Mouse (Mus musculus) lung, embryonic 14.5 days (tissue): ENCODE results near the gene Adamtsl2. TPM values are rescaled to one million over a fixed set of nuclear protein-coding genes. Genes with fewer than 3 reads are reported as not detected.
A peak's percentile ranks its signal among the peaks of the same experiment; 100 is the strongest.

Experiments used
- ATAC-seq: fragments of 200-750 bp; cut with Nextera tagmentation; 2 replicates; pipeline ENCODE4 v1.8.0; 2017; ENCODE audit warnings: mild to moderate bottlenecking, moderate TSS enrichment, moderate library complexity; ENCODE audit not compliant: insufficient read depth
- DNase-seq: peaks from one replicate; pipeline ENCODE4 v3.0.0-alpha.2; 2015
- H3K27ac ChIP-seq: fragments of 300-500 bp; sonication (generic); 2 replicates; pipeline ENCODE4 v1.5.1; 2014; ENCODE audit warnings: low read depth, mild to moderate bottlenecking, moderate library complexity
- H3K27me3 ChIP-seq: fragments of 300-500 bp; sonication (generic); 2 replicates; pipeline ENCODE4 v1.6.1; 2014; ENCODE audit warnings: low read length, control low read depth; ENCODE audit not compliant: insufficient read depth
- H3K36me3 ChIP-seq: fragments of 300-500 bp; sonication (generic); 2 replicates; pipeline ENCODE4 v1.6.1; 2014; ENCODE audit warnings: control low read depth; ENCODE audit not compliant: insufficient read depth
- H3K4me1 ChIP-seq: fragments of 300-500 bp; sonication (generic); 2 replicates; pipeline ENCODE4 v1.6.1; 2014; ENCODE audit warnings: antibody characterized with exemption, control low read depth; ENCODE audit not compliant: insufficient read depth
- H3K4me2 ChIP-seq: fragments of 300-500 bp; sonication (generic); 2 replicates; pipeline ENCODE4 v1.6.1; 2014; ENCODE audit warnings: mild to moderate bottlenecking
- H3K4me3 ChIP-seq: fragments of 300-500 bp; sonication (generic); 2 replicates; pipeline ENCODE4 v1.5.1; 2014; ENCODE audit warnings: low read depth, low read length
- H3K9ac ChIP-seq: fragments of 300-500 bp; sonication (generic); 2 replicates; pipeline ENCODE4 v1.6.1; 2014
- H3K9me3 ChIP-seq: fragments of 300-500 bp; sonication (generic); 2 replicates; pipeline ENCODE4 v1.6.1; 2016; ENCODE audit warnings: low read depth, low read length, control low read depth
- CTCF ChIP-seq: IDR thresholded peaks from 2 replicates; pipeline ENCODE4 v1.5.1; 2016; ENCODE audit warnings: antibody characterized with exemption, low read depth
- WGBS: fragments of 180-500 bp; shearing (Covaris S2); extraction: QIAGEN DNeasy Blood & Tissue Kit; methylation state at CpG from one replicate; pipeline ENCODE4 v1.1.7; 2014; 5-methylcytosine and 5-hydroxymethylcytosine counted together
- polyA plus RNA-seq: library from polyadenylated mRNA; unstranded; fragments of >200 nt; fragmentation: Nextera tagmentation; extraction: Ambion mirVana; gene quantifications from 2 replicates; pipeline ENCODE4 v1.2.1, GENCODE M21; 2014

Gene Adamtsl2
- polyA plus RNA-seq, 1 experiment from 2014 or later = 21.0 TPM

DNA sequence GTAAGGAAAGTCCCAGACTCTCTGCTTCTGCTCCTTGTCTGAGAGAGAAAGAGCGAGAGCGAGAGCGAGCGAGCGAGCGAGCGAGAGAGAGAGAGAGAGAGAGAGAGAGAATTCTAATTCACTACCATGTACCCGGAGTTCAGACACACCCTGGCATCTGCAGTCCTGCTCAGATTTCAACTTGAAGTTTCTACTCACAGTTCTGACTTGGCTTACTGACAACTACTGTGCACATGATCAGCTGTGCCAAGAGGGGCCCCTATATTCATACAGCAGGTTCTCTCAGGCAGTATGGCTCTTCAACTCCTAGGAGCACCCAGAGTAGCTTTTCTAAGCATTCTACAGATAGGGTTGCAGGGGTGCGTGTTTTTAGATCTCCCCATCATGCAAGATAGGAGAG is 20.0 kb upstream of the Adamtsl2 start:
- no peaks in the 10 kb centered on the region for H3K27me3 ChIP-seq
- TF ChIP-seq CTCF = no peak
- no peaks in the 10 kb centered on the region for H3K9me3 ChIP-seq
- no peak overlapping the region for H3K4me3 ChIP-seq
- H3K36me3 ChIP-seq = no peaks in the 10 kb centered on the region
- WGBS = 79% methylated on average over 9 of the region's 9 CpGs
- H3K4me1 ChIP-seq = no peaks in the 10 kb centered on the region
- no peak overlapping the region for H3K27ac ChIP-seq
- peak; percentile 50 for DNase-seq
- no peak for ATAC-seq
- no peak overlapping the region for H3K4me2 ChIP-seq
- no peak overlapping the region for H3K9ac ChIP-seq

- no peaks in the 10 kb centered on the region for H3K27me3 ChIP-seq
- no peak for TF ChIP-seq CTCF
- DNase-seq = no peak
- ATAC-seq = no peak
- no peak overlapping the region for H3K9ac ChIP-seq
- H3K9me3 ChIP-seq = no peaks in the 10 kb centered on the region
- no peak overlapping the region for H3K4me2 ChIP-seq
- H3K4me1 ChIP-seq = peaks cover 4% of the 10 kb centered on the region; the same call in 1 of the 2 replicates
- H3K4me3 ChIP-seq = no peak overlapping the region
- WGBS = 86% methylated on average over 2 of the region's 2 CpGs
- no peak overlapping the region for H3K27ac ChIP-seq
- H3K36me3 ChIP-seq = no peaks in the 10 kb centered on the region
These were observed 12.1 kb upstream of the Adamtsl2 start for GRCm38 (mm10) chr2:27067124-27067523.

DNA sequence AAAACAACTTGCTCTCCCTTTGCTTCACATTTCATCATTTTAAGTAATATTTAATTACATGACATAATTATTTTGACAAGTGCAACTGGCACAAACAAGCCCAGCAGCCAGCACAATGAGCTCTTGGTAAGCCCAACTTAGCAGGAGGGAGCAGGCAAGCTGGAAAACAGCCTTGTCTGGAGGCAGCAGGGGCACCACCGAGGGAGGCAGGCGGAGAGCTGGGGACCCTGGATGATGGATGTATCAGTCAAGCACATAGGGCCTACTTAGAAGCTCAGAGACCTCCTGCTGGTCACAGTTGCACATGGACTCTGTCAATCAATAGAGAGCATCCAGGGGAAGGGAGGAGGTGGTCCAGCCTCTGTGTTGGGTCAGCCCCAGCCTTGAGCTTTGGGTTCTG is 11.2 kb upstream of the Adamtsl2 start:
- peaks cover 4% of the 10 kb centered on the region; the same call in 1 of the 2 replicates for H3K4me1 ChIP-seq
- ATAC-seq = no peak
- DNase-seq = no peak
- no peak for TF ChIP-seq CTCF
- no peaks in the 10 kb centered on the region for H3K9me3 ChIP-seq
- H3K27me3 ChIP-seq = no peaks in the 10 kb centered on the region
- H3K4me2 ChIP-seq = no peak overlapping the region
- no peak overlapping the region for H3K27ac ChIP-seq
- 33% methylated on average over 2 of the region's 2 CpGs for WGBS
- no peaks in the 10 kb centered on the region for H3K36me3 ChIP-seq
- no peak overlapping the region for H3K4me3 ChIP-seq
- H3K9ac ChIP-seq = no peak overlapping the region

- WGBS = 51% methylated on average over 3 of the region's 3 CpGs
- H3K4me2 ChIP-seq = no peak overlapping the region
- no peak overlapping the region for H3K4me3 ChIP-seq
- no peak for DNase-seq
- H3K36me3 ChIP-seq = no peaks in the 10 kb centered on the region
- H3K27ac ChIP-seq = no peak overlapping the region
- no peak overlapping the region for H3K9ac ChIP-seq
- no peak for TF ChIP-seq CTCF
- ATAC-seq = no peak
- H3K27me3 ChIP-seq = no peaks in the 10 kb centered on the region
- no peaks in the 10 kb centered on the region for H3K9me3 ChIP-seq
- peaks cover 4% of the 10 kb centered on the region; the same call in 1 of the 2 replicates for H3K4me1 ChIP-seq
These were observed 9.5 kb upstream of the Adamtsl2 start for GRCm38 (mm10) chr2:27069646-27070045.

GRCm38 (mm10) chr2:27070247-27070813 is 8.8 kb upstream of the Adamtsl2 start:
- Histone ChIP-seq H3K36me3 (no peaks in the 10 kb centered on the region), H3K4me2 (no peak overlapping the region), H3K9ac (no peak overlapping the region), H3K9me3 (no peaks in the 10 kb centered on the region), H3K27me3 (no peaks in the 10 kb centered on the region), H3K4me1 (peaks cover 4% of the 10 kb centered on the region; the same call in 1 of the 2 replicates), H3K27ac (no peak overlapping the region), H3K4me3 (no peak overlapping the region)
- no peak for TF ChIP-seq CTCF
- 72% methylated on average over 2 of the region's 2 CpGs for WGBS
- ATAC-seq = no peak
- no peak for DNase-seq

DNA sequence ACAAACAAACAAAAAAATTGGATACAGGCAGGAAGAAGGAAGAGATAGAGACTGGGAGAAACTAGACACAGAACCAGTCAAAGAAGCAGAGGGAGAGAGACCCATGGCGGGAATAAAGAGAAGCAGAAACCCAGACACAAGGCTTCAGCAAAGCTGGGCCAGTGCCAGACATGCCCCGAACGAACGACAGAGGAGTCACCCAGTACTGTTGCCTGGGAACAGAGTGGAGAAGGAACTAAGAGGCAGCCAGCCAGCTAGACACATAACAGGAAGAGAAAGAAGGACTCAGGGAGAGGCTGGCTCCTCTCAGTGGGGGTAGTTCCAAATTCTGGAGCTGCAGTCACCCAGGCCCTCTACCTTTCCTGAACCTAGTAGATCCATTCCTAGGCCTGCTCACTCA is 8.0 kb upstream of the Adamtsl2 start:
- no peak overlapping the region for H3K9ac ChIP-seq
- TF ChIP-seq CTCF = no peak
- DNase-seq (peak; percentile 92), ATAC-seq (peak; percentile 80; the same call in 1 of the 2 replicates)
- H3K27ac ChIP-seq = no peak overlapping the region; the same call in 1 of the 2 replicates
- no peaks in the 10 kb centered on the region for H3K36me3 ChIP-seq
- H3K4me3 ChIP-seq = no peak overlapping the region
- peaks cover 4% of the 10 kb centered on the region; the same call in 1 of the 2 replicates for H3K4me1 ChIP-seq
- H3K9me3 ChIP-seq = no peaks in the 10 kb centered on the region
- 18% methylated on average over 4 of the region's 4 CpGs for WGBS
- H3K27me3 ChIP-seq = no peaks in the 10 kb centered on the region
- H3K4me2 ChIP-seq = no peak overlapping the region

DNA sequence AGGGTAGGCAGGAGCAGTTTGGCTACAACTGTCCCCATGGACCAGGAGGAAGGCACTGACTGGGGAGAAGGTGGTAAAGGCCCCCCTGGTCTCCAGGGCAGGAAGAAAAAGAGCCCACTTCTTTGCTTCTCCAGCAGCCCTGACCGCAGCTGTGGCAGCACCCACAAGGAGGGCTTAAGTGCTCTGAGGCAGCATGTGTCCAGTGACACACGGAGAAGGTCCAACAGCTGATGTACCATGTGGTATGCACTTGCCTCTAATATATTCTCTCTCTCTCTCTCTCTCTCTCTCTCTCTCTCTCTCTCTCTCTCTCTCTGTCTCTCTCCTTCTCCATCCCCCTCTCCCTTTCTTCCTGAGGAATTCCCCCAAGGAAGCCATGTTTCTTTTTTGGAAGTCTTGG is 7.2 kb upstream of the Adamtsl2 start, which contains the start of gene Mymk:
Gene Mymk, minus strand, starts transcription at position 202 of the 400 bp plus-strand sequence.
- DNase-seq (no peak), ATAC-seq (no peak)
- no peak within 1 kb of the TSS; the same call in 1 of the 2 replicates for H3K27ac ChIP-seq
- 76% methylated on average over 2 of the region's 2 CpGs for WGBS
- H3K4me3 ChIP-seq = no peak within 1 kb of the TSS
- no peaks in the 10 kb centered on the region for H3K9me3 ChIP-seq
- H3K4me2 ChIP-seq = no peak within 1 kb of the TSS
- H3K36me3 ChIP-seq = no peaks in the 10 kb centered on the region
- H3K27me3 ChIP-seq = no peaks in the 10 kb centered on the region
- peaks cover 4% of the 10 kb centered on the region; the same call in 1 of the 2 replicates for H3K4me1 ChIP-seq
- TF ChIP-seq CTCF = no peak
- H3K9ac ChIP-seq = no peak within 1 kb of the TSS

DNA sequence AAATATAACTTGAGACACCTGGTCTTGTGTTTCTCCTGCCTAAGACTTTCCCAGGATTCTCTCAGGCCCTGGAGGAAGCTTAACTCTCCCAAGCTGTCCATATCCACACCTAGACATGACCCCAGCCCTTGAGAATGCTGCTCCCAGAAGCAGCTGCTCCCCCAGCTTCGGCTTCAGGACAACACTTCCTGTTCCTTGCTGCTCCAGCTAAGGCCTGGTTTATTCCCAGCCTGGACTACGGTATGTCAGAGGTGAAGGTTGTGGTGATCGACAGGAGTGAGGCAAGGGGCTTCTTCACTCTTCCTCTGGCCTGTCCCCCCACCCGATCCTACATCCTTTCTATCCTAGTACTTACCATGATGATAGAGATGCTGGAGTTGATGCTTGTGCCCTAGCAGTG is 5.8 kb upstream of the Adamtsl2 start:
- Histone ChIP-seq H3K4me2 (no peak overlapping the region), H3K36me3 (no peaks in the 10 kb centered on the region), H3K27ac (no peak overlapping the region), H3K9me3 (no peaks in the 10 kb centered on the region), H3K9ac (no peak overlapping the region), H3K27me3 (peaks cover 6% of the 10 kb centered on the region; the same call in 1 of the 2 replicates), H3K4me3 (no peak overlapping the region), H3K4me1 (peaks cover 11% of the 10 kb centered on the region)
- DNase-seq = no peak
- no peak for ATAC-seq
- WGBS = 58% methylated on average over 4 of the region's 4 CpGs
- no peak for TF ChIP-seq CTCF
